Mouse (Mus musculus) thymus, postnatal 36 days (tissue): ENCODE data around the gene Slc5a1.
A peak's percentile ranks its signal among the peaks of the same experiment; 100 is the strongest.

Experiments used
- DNase-seq, 2 experiments: peaks; one replicate each; pipeline ENCODE4 v3.0.0; 2022; ENCODE audit warnings: mixed read lengths in 2 of 2

The Slc5a1 gene

GRCm38 (mm10) chr5:33195246-33195852 is 91.3 kb downstream of the Slc5a1 start:
- DNase-seq: no peak

GRCm38 (mm10) chr5:33200071-33200470 is 96.1 kb downstream of the Slc5a1 start:
- DNase-seq: no peak

GRCm38 (mm10) chr5:33201697-33202096 is 97.7 kb downstream of the Slc5a1 start:
- DNase-seq: no peak

GRCm38 (mm10) chr5:33202516-33203170 is 98.6 kb downstream of the Slc5a1 start:
- no peak for DNase-seq

- no peak for DNase-seq
Observed at GRCm38 (mm10) chr5:33203171-33203565, 99.1 kb downstream of the Slc5a1 start.

- peak; percentile 62 to 73 for DNase-seq
Observed at GRCm38 (mm10) chr5:33203691-33204242, 99.7 kb downstream of the Slc5a1 start.

- no peak for DNase-seq
Observed at GRCm38 (mm10) chr5:33204284-33204683, 100.3 kb downstream of the Slc5a1 start.

- no peak for DNase-seq
Observed at GRCm38 (mm10) chr5:33206328-33206727, 102.3 kb downstream of the Slc5a1 start.

- no peak for DNase-seq
Observed at GRCm38 (mm10) chr5:33207136-33207535, 103.1 kb downstream of the Slc5a1 start.

- DNase-seq: no peak
Observed at GRCm38 (mm10) chr5:33208533-33209245, 104.7 kb downstream of the Slc5a1 start.

GRCm38 (mm10) chr5:33210515-33210914 is 106.5 kb downstream of the Slc5a1 start:
- DNase-seq: no peak

GRCm38 (mm10) chr5:33211254-33211653 is 107.2 kb downstream of the Slc5a1 start:
- no peak for DNase-seq
